Mouse (Mus musculus) heart, adult 11 months (tissue): Measurements from ENCODE around the gene Zfp799.
A peak's percentile ranks its signal among the peaks of the same experiment; 100 is the strongest.
"Not testable (repeated sequence)": the region's sequence is repeated elsewhere in the genome, so short reads cannot be mapped to it uniquely, and the experiment has no call there.

ENCODE experiments used
- DNase-seq: peaks from one replicate; pipeline ENCODE4 v3.0.0; 2022

Zfp799 gene

GRCm38 (mm10) chr17:32829540-32830417 lies at the start of gene Zfp799:
Zfp799 (minus strand) TSS chr17:32830261.
- DNase-seq = peak; percentile 99

- peak; percentile 58 for DNase-seq
Measured at GRCm38 (mm10) chr17:32878773-32879172, 48.7 kb upstream of the Zfp799 start.

- DNase-seq = peak; percentile 76
Measured at GRCm38 (mm10) chr17:32877471-32878171, 47.6 kb upstream of the Zfp799 start.

GRCm38 (mm10) chr17:32872696-32873095 lies 42.6 kb upstream of the Zfp799 start:
- no peak for DNase-seq

GRCm38 (mm10) chr17:32872091-32872490 lies 42.0 kb upstream of the Zfp799 start:
- peak; percentile 44 for DNase-seq

- DNase-seq = peak; percentile 27
Measured at GRCm38 (mm10) chr17:32871483-32871882, 41.4 kb upstream of the Zfp799 start.

- peak; percentile 6 for DNase-seq
Measured at GRCm38 (mm10) chr17:32867266-32867665, 37.2 kb upstream of the Zfp799 start.

GRCm38 (mm10) chr17:32856713-32857112 lies 26.7 kb upstream of the Zfp799 start:
- not testable (repeated sequence) for DNase-seq

- DNase-seq = no peak
Measured at GRCm38 (mm10) chr17:32851581-32851980, 21.5 kb upstream of the Zfp799 start.

- DNase-seq = no peak
Measured at GRCm38 (mm10) chr17:32841388-32841787, 11.3 kb upstream of the Zfp799 start.

- peak; percentile 83 for DNase-seq
Measured at GRCm38 (mm10) chr17:32839083-32839802, 9.2 kb upstream of the Zfp799 start.

GRCm38 (mm10) chr17:32830418-32830782 lies 339 bp upstream of the Zfp799 start:
- no peak for DNase-seq

GRCm38 (mm10) chr17:32816074-32816784 lies 13.8 kb downstream of the Zfp799 start:
- DNase-seq = no peak

GRCm38 (mm10) chr17:32814136-32814535 lies 15.9 kb downstream of the Zfp799 start:
- no peak for DNase-seq

GRCm38 (mm10) chr17:32810648-32811047 lies 19.4 kb downstream of the Zfp799 start:
- no peak for DNase-seq

GRCm38 (mm10) chr17:32809544-32810374 lies 20.3 kb downstream of the Zfp799 start, which contains the start of gene Zfp811:
Zfp811 (minus strand) TSS chr17:32809931.
- peak; percentile 88 for DNase-seq

GRCm38 (mm10) chr17:32808921-32809320 lies 21.1 kb downstream of the Zfp799 start:
- DNase-seq = no peak

GRCm38 (mm10) chr17:32789244-32789643 lies 40.8 kb downstream of the Zfp799 start:
- peak; percentile 85 for DNase-seq

GRCm38 (mm10) chr17:32788576-32788975 lies 41.5 kb downstream of the Zfp799 start:
- DNase-seq = no peak

- DNase-seq = peak; percentile 100
Measured at GRCm38 (mm10) chr17:32788094-32788559, 41.9 kb downstream of the Zfp799 start, which contains the start of gene Zfp871. Zfp871 (minus strand) TSS chr17:32788287.

GRCm38 (mm10) chr17:32787436-32788093 lies 42.5 kb downstream of the Zfp799 start:
- DNase-seq = no peak
